Comparison of ENCODE assay signal across 8 mouse cellular contexts in the genomic region with DNA sequence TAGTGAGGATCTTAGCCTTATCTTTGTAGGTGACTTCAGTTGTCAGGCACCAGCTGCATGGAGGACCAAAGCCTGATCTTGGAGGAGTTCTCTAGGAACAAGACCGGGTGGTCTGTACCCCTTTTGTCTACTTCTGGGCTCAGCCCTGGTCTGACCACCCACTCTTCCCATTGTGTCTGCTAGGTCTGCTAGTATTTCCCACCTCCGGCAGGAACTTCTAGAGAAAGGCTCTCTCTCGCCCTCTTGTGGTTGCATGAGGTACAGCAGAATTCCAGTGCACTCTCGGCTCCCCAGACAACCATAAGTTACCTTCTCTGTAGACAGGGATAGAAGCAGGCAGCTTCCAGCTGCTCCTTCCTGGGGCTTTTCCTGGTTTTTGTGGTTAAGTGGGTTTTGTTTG. TPM values are rescaled to one million over a fixed set of nuclear protein-coding genes. Genes with fewer than 3 reads are reported as not detected.
DNase-seq lines count a peak whose midpoint lies in the region; ATAC-seq lines count a peak whose summit lies in the region.

No protein-coding gene starts in this region.

- under 1% methylated on average over 4 of the region's 4 CpGs for WGBS in hindbrain, embryonic 12.5 days

- no peak overlapping the region for H3K27ac ChIP-seq in hindbrain, embryonic 12.5 days

- H3K4me2 ChIP-seq in hindbrain, embryonic 12.5 days (replicated peaks), result no peak overlapping the region

- H3K27me3 ChIP-seq in hindbrain, embryonic 12.5 days, result no peaks in the 10 kb centered on the region; the same call in 1 of the 2 replicates

- H3K4me1 ChIP-seq in hindbrain, embryonic 12.5 days, result peaks cover 21% of the 10 kb centered on the region

- H3K9me3 ChIP-seq in hindbrain, embryonic 12.5 days (replicated peaks), result no peaks in the 10 kb centered on the region

- peak; percentile 76 for ATAC-seq in frontal cortex, adult (ENCODE audit: low TSS enrichment)
- peak; percentile 39 for ATAC-seq in hindbrain, embryonic 12.5 days (ENCODE audit: low FRiP score)

- no peak overlapping the region for H3K9ac ChIP-seq in hindbrain, embryonic 12.5 days

- H3K36me3 ChIP-seq in hindbrain, embryonic 12.5 days, result no peaks in the 10 kb centered on the region

- DNase-seq in NIH3T3 (ENCODE audit: low read depth), result peak; percentile 95
- DNase-seq in cerebellum, adult 8-10 months, result peak; percentile 85
- DNase-seq in layer of hippocampus, postnatal 10 days (ENCODE audit: low spot score in 2 of 2), result peak; percentile 90 to 91
- DNase-seq in lung, postnatal 10 days, result peak; percentile 88
- DNase-seq in retina, adult 2 months (ENCODE audit: low read depth, low spot score), result peak; percentile 50
- DNase-seq in thymus, postnatal 25 days, result peak; percentile 64

- H3K4me3 ChIP-seq in hindbrain, embryonic 12.5 days, result no peak overlapping the region

RNA-seq across cellular contexts. Expression of a gene that starts 6.2 kb away (rescaled TPM):
- polyA plus RNA-seq in hindbrain, embryonic 12.5 days (2016; fragmentation: Nextera tagmentation; extraction: Ambion mirVana), result 81.8 and 92.5 TPM in 2 replicates
- total RNA-seq in layer of hippocampus, postnatal 10 days (2021), result 10 to 100 TPM; 30.7 to 36.2 TPM
